Mouse (Mus musculus) olfactory bulb, adult 2 months (tissue): ENCODE data around the gene Jak2.

Source experiments
- CTCF ChIP-seq: fragments of 200-500 bp; IDR thresholded peaks from 2 replicates; pipeline ENCODE4 v1.5.1; 2012; ENCODE audit warnings: low read depth, mild to moderate bottlenecking, low read length, moderate library complexity; ENCODE audit not compliant: insufficient read depth
- POLR2A ChIP-seq: fragments of 200-500 bp; IDR thresholded peaks from 2 replicates; pipeline ENCODE4 v1.6.1; 2012; ENCODE audit warnings: mild to moderate bottlenecking, low read depth, low read length, moderate library complexity; ENCODE audit not compliant: insufficient read depth

GRCm38 (mm10) chr19:29325852-29326180 is 74.2 kb downstream of the Jak2 start:
- no peak for TF ChIP-seq CTCF
- TF ChIP-seq POLR2A, result no peak
